Mouse (Mus musculus): ENCODE measurements around the gene Bmi1. TPM values are rescaled to one million over a fixed set of nuclear protein-coding genes. Genes with fewer than 3 reads are reported as not detected.

Gene Bmi1
- polyA plus RNA-seq, 1 experiment from 2014 or later = 29.3 TPM

DNA sequence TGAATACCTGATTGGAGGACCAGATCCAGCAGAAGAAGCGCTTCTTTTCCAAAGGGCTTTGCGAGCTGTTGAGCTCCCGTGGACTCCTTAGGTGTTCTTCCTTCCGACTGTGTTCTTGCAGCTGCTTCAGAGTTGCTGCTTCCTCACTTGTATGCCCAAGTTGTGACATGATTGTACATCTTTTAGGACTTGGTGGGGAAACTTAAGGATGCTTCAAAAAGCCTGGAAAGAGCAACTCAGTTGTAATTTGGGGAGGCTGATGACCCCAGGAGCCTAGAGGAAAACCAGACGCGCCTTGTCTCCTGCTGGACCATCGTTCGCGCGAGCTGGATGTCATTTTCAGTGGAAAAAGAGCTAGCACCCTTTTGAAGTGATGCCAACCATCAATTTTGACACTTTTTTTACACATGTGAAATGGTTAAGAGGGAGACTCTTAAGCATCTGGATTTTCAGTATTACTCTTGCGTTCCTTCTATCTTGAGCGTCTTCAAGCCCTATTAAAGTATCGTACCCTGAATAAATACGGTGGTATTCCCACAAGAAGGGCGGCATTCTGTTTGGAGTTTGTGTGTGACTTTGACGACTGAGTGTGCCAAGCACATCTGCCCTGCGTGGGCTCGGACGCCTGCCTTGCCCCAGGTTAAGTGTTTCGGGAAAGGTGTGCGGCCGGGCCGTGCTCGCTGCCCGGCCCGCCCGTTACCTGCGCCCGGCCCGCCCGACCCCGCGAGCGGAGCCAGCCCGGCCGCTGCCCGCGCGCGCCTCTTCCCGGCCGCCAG is 949 bp upstream of the Bmi1 start:
- peaks cover 36% of the 10 kb centered on the region for H3K4me1 ChIP-seq (replicated peaks)
- ATAC-seq (ENCODE audit: insufficient number of reproducible peaks, insufficient read depth, low FRiP score, low TSS enrichment, low read depth) = no peak
- H3K9me3 ChIP-seq = no peaks in the 10 kb centered on the region
- H3K4me2 ChIP-seq = peak overlapping the region; percentile 77
- peaks cover 27% of the 10 kb centered on the region for H3K27me3 ChIP-seq
- H3K4me3 ChIP-seq (replicated peaks) = peak overlapping the region; percentile 80
- H3K9ac ChIP-seq (replicated peaks) = peak overlapping the region; percentile 91
- H3K36me3 ChIP-seq = no peaks in the 10 kb centered on the region
- WGBS = 4% methylated on average over 42 of the region's 42 CpGs
- H3K27ac ChIP-seq = peak overlapping the region; percentile 50

GRCm38 (mm10) chr2:18676457-18676935 is 322 bp upstream of the Bmi1 start:
- no peaks in the 10 kb centered on the region for H3K9me3 ChIP-seq
- H3K36me3 ChIP-seq = no peaks in the 10 kb centered on the region
- WGBS = under 1% methylated on average over 22 of the region's 64 CpGs
- H3K9ac ChIP-seq (replicated peaks) = peak overlapping the region; percentile 91
- H3K27me3 ChIP-seq = peaks cover 32% of the 10 kb centered on the region
- ATAC-seq (ENCODE audit: insufficient number of reproducible peaks, insufficient read depth, low FRiP score, low TSS enrichment, low read depth) = peak; percentile 89
- H3K4me2 ChIP-seq = peak overlapping the region; percentile 77
- peak overlapping the region; percentile 80 for H3K4me3 ChIP-seq (replicated peaks)
- H3K27ac ChIP-seq = peak overlapping the region; percentile 93
- peaks cover 41% of the 10 kb centered on the region for H3K4me1 ChIP-seq (replicated peaks)

GRCm38 (mm10) chr2:18677631-18678471 is 1.0 kb downstream of the Bmi1 start:
- peak overlapping the region; percentile 91 for H3K9ac ChIP-seq (replicated peaks)
- no peak overlapping the region for H3K27ac ChIP-seq
- no peaks in the 10 kb centered on the region for H3K9me3 ChIP-seq
- peaks cover 41% of the 10 kb centered on the region for H3K4me1 ChIP-seq (replicated peaks)
- H3K27me3 ChIP-seq = peaks cover 34% of the 10 kb centered on the region
- peaks cover 8% of the 10 kb centered on the region; the same call in 1 of the 2 replicates for H3K36me3 ChIP-seq
- ATAC-seq (ENCODE audit: insufficient number of reproducible peaks, insufficient read depth, low FRiP score, low TSS enrichment, low read depth) = no peak
- peak overlapping the region; percentile 77 for H3K4me2 ChIP-seq
- peak overlapping the region; percentile 80 for H3K4me3 ChIP-seq (replicated peaks)
- WGBS = under 1% methylated on average over 47 of the region's 55 CpGs

DNA sequence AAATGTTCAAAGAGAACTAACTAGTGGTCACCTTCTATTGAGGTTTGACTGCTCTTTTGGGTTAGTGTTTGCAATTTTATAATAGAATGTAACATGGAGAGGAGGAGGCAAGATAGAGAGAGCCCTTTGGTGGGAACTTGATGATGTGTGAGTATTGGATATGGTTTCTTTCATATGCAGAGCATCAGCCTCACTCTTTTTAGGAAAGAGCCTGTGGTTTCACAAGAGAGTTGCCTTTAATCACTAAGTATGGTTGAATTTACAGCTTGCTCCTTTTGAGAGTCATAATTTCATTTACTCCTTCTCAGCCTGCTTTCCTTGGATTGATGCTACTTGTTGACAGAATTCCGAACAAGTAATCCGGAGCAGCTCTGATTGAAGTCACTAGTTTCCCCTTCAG is 2.9 kb downstream of the Bmi1 start:
- no peak overlapping the region for H3K4me3 ChIP-seq (replicated peaks)
- no peak for ATAC-seq (ENCODE audit: insufficient number of reproducible peaks, insufficient read depth, low FRiP score, low TSS enrichment, low read depth)
- H3K27me3 ChIP-seq = peaks cover 39% of the 10 kb centered on the region
- H3K9ac ChIP-seq (replicated peaks) = no peak overlapping the region
- H3K4me2 ChIP-seq = no peak overlapping the region
- no peak overlapping the region for H3K27ac ChIP-seq
- peaks cover 16% of the 10 kb centered on the region for H3K36me3 ChIP-seq
- peaks cover 29% of the 10 kb centered on the region for H3K4me1 ChIP-seq (replicated peaks)
- H3K9me3 ChIP-seq = no peaks in the 10 kb centered on the region
- 22% methylated on average over 2 of the region's 2 CpGs for WGBS

DNA sequence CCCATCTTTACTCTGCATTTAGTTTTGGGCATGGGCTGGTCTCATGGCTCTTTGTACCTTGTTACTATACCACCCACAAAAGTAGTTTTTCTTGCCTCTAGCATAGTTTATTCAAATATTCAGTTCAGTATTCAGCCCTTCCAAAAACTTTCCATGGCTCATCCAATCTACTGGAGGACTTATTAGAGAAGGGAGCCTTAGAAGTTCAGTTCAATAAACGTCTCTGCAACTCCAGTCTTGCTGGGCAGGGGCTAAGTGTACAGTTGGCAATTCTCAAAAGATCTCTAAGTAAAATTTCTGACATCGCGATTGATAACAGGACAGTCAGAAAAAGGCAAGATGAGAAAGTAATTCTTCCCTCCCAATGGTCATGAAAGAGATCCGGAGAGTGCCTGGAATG is 3.7 kb downstream of the Bmi1 start:
- peaks cover 16% of the 10 kb centered on the region for H3K36me3 ChIP-seq
- H3K27me3 ChIP-seq = peaks cover 39% of the 10 kb centered on the region
- no peak overlapping the region for H3K27ac ChIP-seq
- peaks cover 29% of the 10 kb centered on the region for H3K4me1 ChIP-seq (replicated peaks)
- WGBS = 1% methylated on average over 4 of the region's 4 CpGs
- ATAC-seq (ENCODE audit: insufficient number of reproducible peaks, insufficient read depth, low FRiP score, low TSS enrichment, low read depth) = no peak
- H3K4me3 ChIP-seq (replicated peaks) = peak overlapping the region; percentile 42
- no peaks in the 10 kb centered on the region for H3K9me3 ChIP-seq
- H3K4me2 ChIP-seq = peak overlapping the region; percentile 77
- peak overlapping the region; percentile 52; the same call in 1 of the 2 replicates for H3K9ac ChIP-seq (replicated peaks)

GRCm38 (mm10) chr2:18680961-18681360 is 4.1 kb downstream of the Bmi1 start:
- H3K9ac ChIP-seq (replicated peaks) = peak overlapping the region; percentile 52
- peak overlapping the region; percentile 42 for H3K4me3 ChIP-seq (replicated peaks)
- peak overlapping the region; percentile 77 for H3K4me2 ChIP-seq
- H3K36me3 ChIP-seq = peaks cover 16% of the 10 kb centered on the region
- peaks cover 24% of the 10 kb centered on the region for H3K4me1 ChIP-seq (replicated peaks)
- no peak; the same call in 1 of the 2 replicates for ATAC-seq (ENCODE audit: insufficient number of reproducible peaks, insufficient read depth, low FRiP score, low TSS enrichment, low read depth)
- WGBS = 0% methylated on average over 28 of the region's 29 CpGs
- H3K9me3 ChIP-seq = no peaks in the 10 kb centered on the region
- no peak overlapping the region for H3K27ac ChIP-seq
- peaks cover 35% of the 10 kb centered on the region for H3K27me3 ChIP-seq

GRCm38 (mm10) chr2:18684062-18684461 is 7.2 kb downstream of the Bmi1 start:
- no peak overlapping the region for H3K4me3 ChIP-seq (replicated peaks)
- no peak overlapping the region for H3K27ac ChIP-seq
- H3K9me3 ChIP-seq = no peaks in the 10 kb centered on the region
- peaks cover 50% of the 10 kb centered on the region for H3K27me3 ChIP-seq
- peaks cover 19% of the 10 kb centered on the region for H3K4me1 ChIP-seq (replicated peaks)
- H3K9ac ChIP-seq (replicated peaks) = no peak overlapping the region
- H3K4me2 ChIP-seq = no peak overlapping the region
- peaks cover 16% of the 10 kb centered on the region for H3K36me3 ChIP-seq
- ATAC-seq (ENCODE audit: insufficient number of reproducible peaks, insufficient read depth, low FRiP score, low TSS enrichment, low read depth) = no peak
- 47% methylated on average over 5 of the region's 5 CpGs for WGBS

- 22% methylated on average over 6 of the region's 6 CpGs for WGBS
- H3K36me3 ChIP-seq = peaks cover 16% of the 10 kb centered on the region
- H3K9me3 ChIP-seq = no peaks in the 10 kb centered on the region
- H3K4me1 ChIP-seq (replicated peaks) = peaks cover 18% of the 10 kb centered on the region
- H3K4me3 ChIP-seq (replicated peaks) = no peak overlapping the region
- ATAC-seq (ENCODE audit: insufficient number of reproducible peaks, insufficient read depth, low FRiP score, low TSS enrichment, low read depth) = no peak
- H3K9ac ChIP-seq (replicated peaks) = no peak overlapping the region
- no peak overlapping the region for H3K27ac ChIP-seq
- H3K27me3 ChIP-seq = peaks cover 52% of the 10 kb centered on the region
- no peak overlapping the region for H3K4me2 ChIP-seq
Measured at GRCm38 (mm10) chr2:18686386-18686785, 9.6 kb downstream of the Bmi1 start.

- H3K36me3 ChIP-seq = peaks cover 16% of the 10 kb centered on the region
- peaks cover 18% of the 10 kb centered on the region for H3K4me1 ChIP-seq (replicated peaks)
- ATAC-seq (ENCODE audit: insufficient number of reproducible peaks, insufficient read depth, low FRiP score, low TSS enrichment, low read depth) = no peak
- 5% methylated on average over 8 of the region's 8 CpGs for WGBS
- no peak overlapping the region for H3K9ac ChIP-seq (replicated peaks)
- H3K4me3 ChIP-seq (replicated peaks) = no peak overlapping the region
- no peak overlapping the region for H3K27ac ChIP-seq
- H3K9me3 ChIP-seq = no peaks in the 10 kb centered on the region
- H3K27me3 ChIP-seq = peaks cover 54% of the 10 kb centered on the region
- no peak overlapping the region for H3K4me2 ChIP-seq
Measured at GRCm38 (mm10) chr2:18686826-18687519, 10.2 kb downstream of the Bmi1 start.

DNA sequence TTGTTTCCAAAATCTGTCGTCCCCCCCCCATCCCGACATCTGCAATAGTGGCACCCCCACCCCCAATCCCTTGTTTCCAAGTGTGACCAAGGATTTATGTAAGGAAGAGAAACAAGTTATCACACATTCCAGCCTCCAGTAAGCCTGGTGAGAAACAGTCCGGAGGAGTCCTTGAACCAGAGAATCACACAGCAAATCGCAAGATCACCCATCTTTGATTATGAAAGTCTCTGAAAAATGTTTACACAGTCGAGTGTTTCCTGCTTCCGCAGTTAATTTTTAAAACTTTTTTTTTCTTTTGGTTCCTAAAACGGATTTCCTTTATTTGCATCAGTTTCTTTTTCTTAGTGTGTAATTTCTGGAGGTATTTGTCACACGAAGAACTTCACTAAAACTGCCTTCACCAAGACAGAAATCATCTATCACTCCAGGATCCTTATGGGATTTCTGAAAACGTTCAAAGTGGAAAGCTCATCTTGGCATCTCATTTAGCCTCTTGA is 10.9 kb downstream of the Bmi1 start:
- 4% methylated on average over 9 of the region's 9 CpGs for WGBS
- H3K36me3 ChIP-seq = peaks cover 9% of the 10 kb centered on the region
- no peak overlapping the region for H3K9ac ChIP-seq (replicated peaks)
- no peak overlapping the region for H3K4me3 ChIP-seq (replicated peaks)
- no peak overlapping the region for H3K27ac ChIP-seq
- no peak overlapping the region for H3K4me2 ChIP-seq
- peaks cover 18% of the 10 kb centered on the region for H3K4me1 ChIP-seq (replicated peaks)
- no peaks in the 10 kb centered on the region for H3K9me3 ChIP-seq
- peaks cover 59% of the 10 kb centered on the region for H3K27me3 ChIP-seq
- no peak for ATAC-seq (ENCODE audit: insufficient number of reproducible peaks, insufficient read depth, low FRiP score, low TSS enrichment, low read depth)

All from limb, embryonic 12.5 days (tissue).